Mouse (Mus musculus): Measurements from ENCODE around the gene 1810009J06Rik.
"Not testable (repeated sequence)": the region's sequence is repeated elsewhere in the genome, so short reads cannot be mapped to it uniquely, and the experiment has no call there.

1810009J06Rik gene

DNA sequence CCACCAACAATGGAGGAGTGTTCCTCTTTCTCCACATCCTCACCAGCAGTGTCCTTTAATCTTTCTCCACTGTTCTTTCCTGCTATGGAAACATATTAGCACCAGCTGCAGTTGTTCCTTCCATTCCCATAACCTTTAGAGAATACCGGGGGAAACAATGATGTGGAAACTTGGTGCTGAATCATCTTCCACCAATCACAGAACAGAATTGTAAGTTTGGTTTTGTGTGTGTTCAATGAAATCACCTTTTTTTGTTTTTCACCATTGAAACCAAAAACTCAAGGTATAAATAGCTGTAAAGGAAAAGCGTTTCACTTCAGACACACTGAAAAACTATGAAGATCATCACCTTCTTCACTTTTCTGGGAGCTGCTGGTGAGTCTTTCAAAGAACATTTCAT lies at the start of gene 1810009J06Rik:
TSS of gene 1810009J06Rik (plus strand) at position 301 of the 400 bp plus-strand sequence.
- DNase-seq, result not testable (repeated sequence)

DNA sequence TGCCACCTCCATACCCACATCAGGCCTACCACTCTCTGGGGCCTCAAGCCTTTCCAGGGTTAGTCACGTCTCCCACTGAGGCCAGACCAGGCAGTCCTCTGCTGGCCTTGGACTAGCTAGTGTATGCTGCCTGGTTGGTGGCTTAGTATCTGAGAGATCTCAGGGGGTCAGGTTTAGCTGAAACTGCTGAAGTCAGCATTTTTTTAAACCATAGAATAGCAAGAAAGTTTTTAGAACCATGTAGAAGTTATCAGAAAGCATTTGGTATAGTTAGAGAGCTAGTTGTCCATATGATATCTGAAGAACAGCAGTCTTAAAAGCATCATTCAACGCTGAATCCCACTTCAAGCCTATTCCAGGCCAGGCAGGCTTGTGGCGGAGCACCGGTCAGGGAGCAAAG lies 44.6 kb upstream of the 1810009J06Rik start:
- DNase-seq, result no peak

DNA sequence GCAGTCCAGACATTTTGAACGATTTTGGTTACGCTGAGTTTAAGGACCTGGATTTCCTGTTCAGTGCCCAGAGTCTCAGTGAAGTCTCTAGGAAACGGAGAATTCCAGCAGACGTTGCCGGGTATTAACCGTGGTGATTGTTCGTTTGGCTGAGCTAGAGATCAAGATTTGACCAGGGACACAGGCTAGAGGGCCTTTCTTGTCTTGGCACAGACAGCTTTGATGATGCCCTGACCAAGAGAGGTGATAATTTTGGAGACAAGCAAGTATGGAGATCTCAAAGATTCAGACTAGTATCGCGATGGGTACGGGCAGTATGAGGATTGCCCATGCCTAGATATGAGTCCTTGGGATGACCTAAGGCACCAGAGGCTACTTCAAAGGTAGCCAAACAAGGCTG lies 24.1 kb upstream of the 1810009J06Rik start, which contains the start of gene 1700074P13Rik:
TSS of gene 1700074P13Rik (minus strand) at position 101 of the 400 bp plus-strand sequence.
- DNase-seq, result no peak

DNA sequence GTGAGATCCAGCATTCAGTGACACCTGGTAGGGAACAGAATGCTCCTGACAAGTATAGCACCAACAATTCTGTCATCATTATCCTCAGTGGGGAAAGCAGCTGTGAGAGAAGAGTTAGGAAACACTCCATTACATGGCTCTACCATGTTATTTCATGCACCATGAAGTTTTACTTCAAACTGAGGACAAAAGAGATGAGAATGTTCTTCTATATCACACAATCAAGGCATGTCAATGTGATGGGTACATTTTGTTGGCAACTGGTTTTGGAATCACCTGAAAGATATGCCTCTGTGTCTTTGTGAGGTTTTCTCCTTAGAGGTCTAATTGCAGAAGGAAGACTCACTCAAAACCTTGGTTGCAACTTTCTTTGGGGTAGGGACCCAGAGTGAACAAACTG lies 12.8 kb upstream of the 1810009J06Rik start, which contains the start of gene Gm4744:
TSS of gene Gm4744 (minus strand) at position 101 of the 400 bp plus-strand sequence.
- no peak for DNase-seq

DNA sequence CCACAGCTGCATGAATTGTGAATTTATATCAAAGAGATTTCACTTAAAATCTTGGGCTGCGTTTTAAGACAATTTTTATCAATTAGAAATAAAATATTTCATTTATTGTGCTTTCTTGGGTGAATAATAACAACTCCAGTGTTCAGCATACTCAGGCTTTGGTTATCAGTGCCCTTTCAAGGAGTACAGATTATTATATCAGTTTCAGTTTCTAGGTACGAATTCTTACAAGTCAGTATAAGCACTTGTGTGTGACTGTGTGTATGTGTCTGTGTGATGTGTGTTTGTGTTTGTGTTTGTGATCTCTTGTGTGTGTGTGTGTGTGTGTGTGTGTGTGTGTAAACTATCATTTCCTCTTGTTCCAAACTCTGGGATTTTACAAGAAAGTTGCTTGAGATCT lies 10.8 kb upstream of the 1810009J06Rik start:
- no peak for DNase-seq

DNA sequence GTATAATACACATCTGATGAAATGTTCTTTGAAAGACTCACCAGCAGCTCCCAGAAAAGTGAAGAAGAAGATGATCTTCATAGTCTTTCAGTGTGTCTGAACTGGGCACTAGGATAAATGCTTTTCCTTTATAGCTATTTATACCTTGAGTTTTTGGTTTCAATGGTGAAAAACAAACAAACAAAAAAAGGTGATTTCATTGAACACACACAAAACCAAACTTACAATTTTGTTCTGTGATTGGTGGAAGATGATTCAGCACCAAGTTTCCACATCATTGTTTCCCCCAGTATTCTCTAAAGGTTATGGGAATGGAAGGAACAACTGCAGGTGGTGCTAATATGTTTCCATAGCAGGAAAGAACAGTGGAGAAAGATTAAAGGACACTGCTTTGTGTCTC lies 34.8 kb downstream of the 1810009J06Rik start, which contains the start of gene Gm2663:
TSS of gene Gm2663 (minus strand) at position 101 of the 400 bp plus-strand sequence.
- not testable (repeated sequence) for DNase-seq

DNA sequence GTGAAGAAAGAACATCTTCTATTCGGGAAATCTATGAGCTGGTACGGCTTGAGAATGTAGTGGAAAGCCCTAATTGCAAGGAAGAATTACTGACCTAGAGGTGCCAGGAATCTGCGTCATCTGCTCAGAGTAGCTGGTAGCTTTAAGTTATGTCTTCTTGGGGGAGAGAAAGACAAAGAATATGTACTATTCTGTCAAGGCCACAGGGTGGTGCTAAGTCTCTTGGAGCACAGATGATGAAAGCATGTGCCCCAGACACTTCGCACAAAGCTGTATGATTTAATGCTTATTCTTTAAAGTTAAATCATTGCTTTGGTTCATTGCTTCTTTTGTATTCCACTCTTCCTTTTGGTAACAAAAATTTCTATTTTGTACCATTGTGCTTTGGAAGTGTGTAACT lies 50.5 kb downstream of the 1810009J06Rik start:
- no peak for DNase-seq

All from retina, postnatal 1 day (tissue).